Mouse (Mus musculus): Measurements from ENCODE around the gene Hps4.
"Not testable (repeated sequence)": the region's sequence is repeated elsewhere in the genome, so short reads cannot be mapped to it uniquely, and the experiment has no call there.

DNA sequence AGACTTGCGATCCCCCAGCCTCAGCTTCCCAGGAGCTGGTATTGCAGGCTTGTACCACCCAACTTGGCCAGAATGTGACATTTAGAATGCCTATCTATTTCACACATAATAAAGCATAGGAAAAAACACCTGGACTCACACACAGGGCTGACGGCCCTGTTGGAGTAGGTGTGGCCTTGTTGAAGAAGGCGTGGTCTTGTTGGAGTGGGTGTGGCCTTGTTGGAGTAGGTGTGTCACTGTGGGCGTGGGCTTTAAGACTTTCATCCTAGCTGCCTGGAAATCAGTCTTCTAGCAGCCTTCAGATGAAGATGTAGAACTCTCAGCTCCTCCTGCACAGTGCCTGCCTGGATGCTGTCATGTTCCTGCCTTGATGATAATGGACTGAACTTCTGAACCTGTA lies 69.9 kb downstream of the Hps4 start:
- TF ChIP-seq CTCF (IDR thresholded peaks at IDR 0.05; ENCODE audit: extremely low read depth, insufficient read length, insufficient replicate concordance, low read depth, low read length); POLR2A (IDR thresholded peaks at IDR 0.05; ENCODE audit: low read depth, low read length): not testable (repeated sequence)

All from small intestine, adult 2 months (tissue).